Mouse (Mus musculus) embryonic facial prominence, embryonic 13.5 days (tissue): ENCODE measurements around the gene Cnot10. TPM values are rescaled to one million over a fixed set of nuclear protein-coding genes. Genes with fewer than 3 reads are reported as not detected.

Experiments used
- ATAC-seq: fragments of 200-750 bp; cut with Nextera tagmentation; 2 replicates; pipeline ENCODE4 v1.8.0; 2017; ENCODE audit warnings: low read depth; ENCODE audit not compliant: insufficient number of reproducible peaks, insufficient read depth, low FRiP score, low TSS enrichment
- H3K27ac ChIP-seq: fragments of 300-500 bp; sonication (generic); 2 replicates; pipeline ENCODE4 v1.5.1; 2015; ENCODE audit warnings: moderate library complexity, mild to moderate bottlenecking, inconsistent platforms
- H3K27me3 ChIP-seq: fragments of 300-500 bp; sonication (generic); 2 replicates; pipeline ENCODE4 v1.6.1; 2015; ENCODE audit warnings: mild to moderate bottlenecking, inconsistent platforms
- H3K36me3 ChIP-seq: fragments of 300-500 bp; sonication (generic); 2 replicates; pipeline ENCODE4 v1.6.1; 2015; ENCODE audit warnings: mild to moderate bottlenecking, inconsistent platforms
- H3K4me1 ChIP-seq: fragments of 300-500 bp; sonication (generic); 2 replicates; pipeline ENCODE4 v1.6.1; 2015; ENCODE audit warnings: inconsistent platforms
- H3K4me2 ChIP-seq: fragments of 300-500 bp; sonication (generic); 2 replicates; pipeline ENCODE4 v1.6.1; 2015; ENCODE audit warnings: moderate library complexity, mild to moderate bottlenecking, inconsistent platforms
- H3K4me3 ChIP-seq: fragments of 300-500 bp; sonication (generic); 2 replicates; pipeline ENCODE4 v1.5.1; 2015; ENCODE audit warnings: mild to moderate bottlenecking, inconsistent platforms
- H3K9ac ChIP-seq: fragments of 300-500 bp; sonication (generic); 2 replicates; pipeline ENCODE4 v1.6.1; 2015; ENCODE audit warnings: mild to moderate bottlenecking, inconsistent platforms
- H3K9me3 ChIP-seq: fragments of 300-500 bp; sonication (generic); 2 replicates; pipeline ENCODE4 v1.6.1; 2016; ENCODE audit warnings: inconsistent platforms
- WGBS: fragments of 180-500 bp; shearing (Covaris S2); methylation state at CpG from one replicate; pipeline ENCODE4 v1.1.7; 2015; ENCODE audit warnings: mixed read lengths; 5-methylcytosine and 5-hydroxymethylcytosine counted together
- polyA plus RNA-seq: library from polyadenylated mRNA; unstranded; fragments of >200 nt; fragmentation: Nextera tagmentation; extraction: Ambion mirVana; gene quantifications from 2 replicates; pipeline ENCODE4 v1.2.1, GENCODE M21; 2015

Cnot10 gene
- polyA plus RNA-seq, 1 experiment from 2014 or later: 77.0 TPM

- H3K27me3 ChIP-seq: no peaks in the 10 kb centered on the region
- 58% methylated on average over 1 of the region's 1 CpGs for WGBS
- ATAC-seq: no peak
- no peaks in the 10 kb centered on the region for H3K9me3 ChIP-seq
- no peak overlapping the region for H3K9ac ChIP-seq
- H3K4me1 ChIP-seq: peaks cover 12% of the 10 kb centered on the region
- no peak overlapping the region for H3K4me2 ChIP-seq
- no peak overlapping the region for H3K27ac ChIP-seq
- H3K36me3 ChIP-seq: no peaks in the 10 kb centered on the region
- no peak overlapping the region for H3K4me3 ChIP-seq
These were observed 32.0 kb upstream of the Cnot10 start for GRCm38 (mm10) chr9:114671946-114672345.

- H3K9ac ChIP-seq: no peak overlapping the region
- no peaks in the 10 kb centered on the region for H3K9me3 ChIP-seq
- H3K36me3 ChIP-seq: no peaks in the 10 kb centered on the region
- 75% methylated on average over 4 of the region's 5 CpGs for WGBS
- H3K27me3 ChIP-seq: no peaks in the 10 kb centered on the region
- no peak for ATAC-seq
- no peak overlapping the region for H3K4me3 ChIP-seq
- H3K4me1 ChIP-seq: peaks cover 12% of the 10 kb centered on the region
- H3K27ac ChIP-seq: no peak overlapping the region
- H3K4me2 ChIP-seq: no peak overlapping the region
These were observed 29.0 kb upstream of the Cnot10 start for GRCm38 (mm10) chr9:114669011-114669410.

DNA sequence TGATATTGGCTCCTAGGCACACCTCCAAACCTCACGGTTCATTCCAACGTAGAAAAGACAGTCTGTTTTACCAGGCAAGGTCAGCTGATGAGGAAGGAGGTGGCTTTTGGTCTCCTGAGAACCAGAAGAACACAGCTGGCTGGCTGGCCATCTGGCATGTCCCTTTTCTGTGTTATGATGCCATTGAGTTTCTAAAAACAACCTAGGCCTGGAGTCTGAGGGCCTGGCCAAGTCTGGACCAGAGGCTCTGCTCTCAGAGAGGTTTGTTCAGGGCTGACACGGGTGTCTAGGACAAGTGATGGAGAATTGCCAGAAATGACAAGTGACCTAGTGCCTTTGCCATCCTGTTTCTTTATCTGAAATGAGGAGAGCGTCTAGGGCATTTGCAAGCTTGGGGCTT, 28.1 kb upstream of the Cnot10 start:
- no peak for ATAC-seq
- Histone ChIP-seq H3K4me1 (peaks cover 5% of the 10 kb centered on the region), H3K36me3 (no peaks in the 10 kb centered on the region), H3K4me3 (no peak overlapping the region), H3K27me3 (no peaks in the 10 kb centered on the region), H3K9ac (no peak overlapping the region), H3K9me3 (no peaks in the 10 kb centered on the region), H3K27ac (no peak overlapping the region), H3K4me2 (no peak overlapping the region)
- WGBS: 82% methylated on average over 4 of the region's 4 CpGs

DNA sequence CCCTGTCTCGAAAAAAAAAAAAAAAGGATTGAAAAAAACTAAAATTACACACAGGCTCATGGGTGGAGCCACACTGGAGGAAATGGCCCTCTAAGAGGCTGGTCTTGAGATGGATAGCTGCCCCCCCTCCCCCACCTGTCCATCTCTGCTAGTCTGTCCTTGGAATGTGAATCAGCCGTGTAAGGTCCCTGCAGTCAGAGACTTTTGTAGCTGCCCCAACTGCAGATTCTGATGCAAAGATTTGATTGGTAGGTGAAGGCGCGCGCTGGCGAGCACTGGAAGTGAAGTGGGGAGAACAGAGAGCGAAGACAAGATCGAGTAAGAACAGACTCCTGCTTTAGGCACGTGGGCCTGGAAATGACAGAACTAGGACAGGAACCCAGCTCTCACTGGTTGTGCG, 26.9 kb upstream of the Cnot10 start:
- WGBS: 83% methylated on average over 10 of the region's 10 CpGs

GRCm38 (mm10) chr9:114663782-114664181, 23.8 kb upstream of the Cnot10 start:
- H3K4me1 ChIP-seq: peaks cover 6% of the 10 kb centered on the region; the same call in 1 of the 2 replicates
- H3K27me3 ChIP-seq: no peaks in the 10 kb centered on the region
- H3K4me3 ChIP-seq: no peak overlapping the region
- no peak for ATAC-seq
- 83% methylated on average over 11 of the region's 11 CpGs for WGBS
- no peak overlapping the region for H3K27ac ChIP-seq
- H3K9ac ChIP-seq: no peak overlapping the region
- no peak overlapping the region for H3K4me2 ChIP-seq
- no peaks in the 10 kb centered on the region for H3K36me3 ChIP-seq
- H3K9me3 ChIP-seq: no peaks in the 10 kb centered on the region; the same call in 1 of the 2 replicates

More for the DNA sequence above, 26.9 kb upstream of the Cnot10 start:
- Histone ChIP-seq H3K9me3 (no peaks in the 10 kb centered on the region), H3K36me3 (no peaks in the 10 kb centered on the region), H3K27me3 (no peaks in the 10 kb centered on the region), H3K27ac (no peak overlapping the region), H3K4me1 (no peaks in the 10 kb centered on the region), H3K4me2 (no peak overlapping the region), H3K9ac (no peak overlapping the region), H3K4me3 (no peak overlapping the region)
- ATAC-seq: no peak

DNA sequence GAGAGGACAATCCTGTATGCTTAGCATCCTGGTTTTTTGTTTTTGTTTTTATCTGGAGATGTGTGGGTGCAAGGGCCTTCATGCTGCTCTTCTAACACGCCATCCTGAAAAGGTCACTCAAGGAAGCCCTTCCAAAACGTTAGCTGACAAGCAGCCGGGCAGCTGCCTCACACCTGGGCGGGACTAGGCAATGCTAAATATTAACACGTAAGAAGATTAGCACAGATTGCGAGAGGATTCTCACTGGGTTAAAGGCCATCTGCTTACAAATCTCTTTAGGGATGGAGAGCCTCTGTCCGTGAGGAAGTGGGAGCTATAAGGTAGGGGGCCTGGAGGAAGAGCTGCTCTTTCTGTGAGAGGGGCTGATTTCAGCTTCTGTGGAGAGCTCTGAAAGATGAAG, 22.0 kb upstream of the Cnot10 start:
- WGBS: 63% methylated on average over 7 of the region's 7 CpGs
- Histone ChIP-seq H3K4me1 (peaks cover 6% of the 10 kb centered on the region; the same call in 1 of the 2 replicates), H3K9ac (no peak overlapping the region), H3K27me3 (no peaks in the 10 kb centered on the region), H3K9me3 (no peaks in the 10 kb centered on the region; the same call in 1 of the 2 replicates), H3K4me2 (no peak overlapping the region), H3K4me3 (no peak overlapping the region), H3K27ac (no peak overlapping the region), H3K36me3 (no peaks in the 10 kb centered on the region)
- ATAC-seq: no peak

GRCm38 (mm10) chr9:114660983-114661382, 21.0 kb upstream of the Cnot10 start:
- no peak overlapping the region for H3K9ac ChIP-seq
- H3K27ac ChIP-seq: no peak overlapping the region
- peaks cover 6% of the 10 kb centered on the region; the same call in 1 of the 2 replicates for H3K4me1 ChIP-seq
- 74% methylated on average over 6 of the region's 6 CpGs for WGBS
- H3K4me2 ChIP-seq: no peak overlapping the region
- no peak overlapping the region for H3K4me3 ChIP-seq
- no peaks in the 10 kb centered on the region for H3K36me3 ChIP-seq
- ATAC-seq: no peak
- no peaks in the 10 kb centered on the region for H3K27me3 ChIP-seq
- H3K9me3 ChIP-seq: no peaks in the 10 kb centered on the region; the same call in 1 of the 2 replicates

DNA sequence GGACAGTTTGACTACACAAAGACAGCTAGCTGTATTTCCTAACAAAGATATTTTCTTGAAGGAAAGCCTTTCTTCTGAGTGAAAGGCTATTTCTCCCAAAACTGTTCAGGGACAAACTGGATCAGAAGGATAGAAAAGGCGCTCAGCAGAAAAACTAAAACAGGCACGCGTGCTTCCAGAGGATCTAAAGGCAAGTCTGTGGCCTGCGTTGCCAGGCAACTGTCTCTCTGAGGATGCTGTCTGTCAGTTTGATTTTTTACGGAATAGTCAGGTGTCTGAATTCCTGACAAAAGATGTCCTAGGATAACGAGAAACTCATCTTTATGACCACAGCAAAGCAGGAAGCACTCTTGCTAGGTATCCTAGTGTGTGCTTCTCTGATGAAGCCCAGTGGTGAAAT, 20.5 kb upstream of the Cnot10 start:
- WGBS: 69% methylated on average over 6 of the region's 6 CpGs
- no peaks in the 10 kb centered on the region; the same call in 1 of the 2 replicates for H3K9me3 ChIP-seq
- H3K36me3 ChIP-seq: no peaks in the 10 kb centered on the region
- ATAC-seq: no peak
- H3K27ac ChIP-seq: no peak overlapping the region
- no peaks in the 10 kb centered on the region for H3K27me3 ChIP-seq
- H3K4me1 ChIP-seq: peaks cover 6% of the 10 kb centered on the region; the same call in 1 of the 2 replicates
- H3K9ac ChIP-seq: no peak overlapping the region
- no peak overlapping the region for H3K4me3 ChIP-seq
- no peak overlapping the region for H3K4me2 ChIP-seq

- no peak for ATAC-seq
- H3K27me3 ChIP-seq: no peaks in the 10 kb centered on the region
- H3K4me1 ChIP-seq: peaks cover 6% of the 10 kb centered on the region; the same call in 1 of the 2 replicates
- no peak overlapping the region for H3K9ac ChIP-seq
- no peaks in the 10 kb centered on the region for H3K36me3 ChIP-seq
- H3K4me3 ChIP-seq: no peak overlapping the region
- H3K4me2 ChIP-seq: no peak overlapping the region
- H3K27ac ChIP-seq: no peak overlapping the region
- H3K9me3 ChIP-seq: no peaks in the 10 kb centered on the region; the same call in 1 of the 2 replicates
- WGBS: 63% methylated on average over 3 of the region's 3 CpGs
These were observed 16.7 kb upstream of the Cnot10 start for GRCm38 (mm10) chr9:114656701-114657100.

DNA sequence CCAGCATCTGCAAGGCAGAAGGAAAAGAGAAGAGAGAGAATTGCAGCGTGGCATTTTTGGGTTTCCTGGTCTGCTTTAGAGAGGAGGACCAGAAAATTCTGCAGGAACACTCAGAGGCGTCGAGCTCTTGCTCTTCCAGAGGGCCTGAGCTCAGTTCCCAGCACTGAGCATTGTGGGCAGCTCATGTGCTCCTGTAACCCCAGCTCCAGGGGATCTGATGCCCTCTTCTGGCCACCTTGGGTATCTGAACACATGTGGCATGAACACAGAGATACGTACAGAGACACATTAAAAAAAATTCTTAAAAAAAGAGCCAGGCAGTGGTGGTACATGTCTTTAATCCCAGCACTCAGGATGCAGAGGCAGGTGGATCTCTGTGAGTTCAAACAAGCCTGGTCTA, 15.4 kb upstream of the Cnot10 start:
- WGBS: 87% methylated on average over 4 of the region's 4 CpGs
- ATAC-seq: no peak
- no peak overlapping the region for H3K4me2 ChIP-seq

DNA sequence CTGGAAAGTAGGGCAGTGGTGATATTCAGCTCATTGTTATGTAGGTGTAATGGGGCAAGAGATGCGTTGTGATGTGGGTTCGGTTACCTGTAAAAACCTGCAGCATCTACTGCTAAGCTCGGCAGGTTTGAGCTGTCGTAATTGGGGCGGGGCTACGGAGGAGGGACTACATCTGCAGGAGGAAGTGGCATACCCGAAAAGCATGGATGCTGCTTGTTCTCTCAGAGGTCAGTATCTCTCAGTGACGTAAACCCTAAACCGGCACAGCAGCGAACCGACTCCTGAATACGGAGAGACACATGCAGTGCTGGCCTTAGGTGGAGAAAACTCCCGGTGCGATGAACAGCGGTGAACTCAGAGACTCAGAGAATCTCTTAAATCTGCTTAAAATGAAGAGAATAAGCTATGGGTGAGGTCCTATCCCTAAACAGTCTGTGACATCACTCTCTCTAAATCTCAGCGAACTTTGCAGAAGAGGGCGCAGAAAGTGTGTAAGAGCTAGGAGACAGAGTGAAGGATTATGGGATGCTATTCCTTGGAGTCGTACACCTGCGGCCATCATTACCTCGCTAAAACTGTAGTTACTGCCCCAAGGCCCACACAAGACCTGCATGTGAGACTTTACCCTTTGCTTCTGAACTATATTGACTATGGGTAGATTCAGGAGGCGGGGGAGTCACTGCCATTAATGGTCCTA, 11.1 kb upstream of the Cnot10 start:
- H3K27ac ChIP-seq: no peak overlapping the region
- H3K27me3 ChIP-seq: no peaks in the 10 kb centered on the region; the same call in 1 of the 2 replicates
- ATAC-seq: no peak
- H3K9ac ChIP-seq: no peak overlapping the region
- 60% methylated on average over 21 of the region's 21 CpGs for WGBS
- no peaks in the 10 kb centered on the region for H3K36me3 ChIP-seq
- H3K4me3 ChIP-seq: no peak overlapping the region
- no peaks in the 10 kb centered on the region for H3K4me1 ChIP-seq
- no peaks in the 10 kb centered on the region for H3K9me3 ChIP-seq
- H3K4me2 ChIP-seq: no peak overlapping the region

More for the DNA sequence above, 15.4 kb upstream of the Cnot10 start:
- H3K27me3 ChIP-seq: no peaks in the 10 kb centered on the region
- H3K9me3 ChIP-seq: no peaks in the 10 kb centered on the region; the same call in 1 of the 2 replicates
- no peak overlapping the region for H3K9ac ChIP-seq
- H3K4me1 ChIP-seq: peaks cover 5% of the 10 kb centered on the region; the same call in 1 of the 2 replicates
- H3K36me3 ChIP-seq: no peaks in the 10 kb centered on the region
- H3K4me3 ChIP-seq: no peak overlapping the region
- no peak overlapping the region for H3K27ac ChIP-seq

DNA sequence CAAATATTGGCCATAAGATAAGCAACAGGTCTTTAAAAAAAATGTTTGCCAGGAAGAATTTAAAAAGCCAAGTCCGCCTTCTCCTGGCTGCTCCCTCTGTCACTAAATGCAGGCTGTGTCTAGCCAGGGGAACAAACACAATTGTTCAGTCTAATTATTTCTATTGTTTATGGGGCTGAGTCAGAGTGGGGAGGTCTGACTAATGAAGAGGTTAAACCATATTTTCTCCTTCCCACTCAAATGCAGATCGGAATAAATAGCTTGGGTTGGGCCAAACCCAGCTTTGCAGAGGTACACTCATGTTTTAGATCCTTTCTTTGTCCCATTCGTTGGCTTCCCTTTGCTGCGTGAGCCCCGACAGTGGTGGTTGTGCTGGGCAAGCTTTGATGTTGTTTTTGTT, 9.4 kb upstream of the Cnot10 start:
- Histone ChIP-seq H3K9me3 (no peaks in the 10 kb centered on the region), H3K4me3 (no peak overlapping the region), H3K27ac (no peak overlapping the region), H3K36me3 (no peaks in the 10 kb centered on the region), H3K4me1 (no peaks in the 10 kb centered on the region), H3K27me3 (peaks cover 13% of the 10 kb centered on the region), H3K9ac (no peak overlapping the region), H3K4me2 (no peak overlapping the region)
- no peak for ATAC-seq
- 84% methylated on average over 5 of the region's 5 CpGs for WGBS
